Mouse (Mus musculus) erythroid progenitor cell, adult 5-6 weeks (primary cell): Measurements from ENCODE around the gene Vps13d. TPM values are rescaled to one million over a fixed set of nuclear protein-coding genes. Genes with fewer than 3 reads are reported as not detected.
A peak's percentile ranks its signal among the peaks of the same experiment; 100 is the strongest.

Experiments
- ATAC-seq: replicated peaks from 2 replicates; pipeline ENCODE4 v1.8.0; 2016; ENCODE audit warnings: moderate number of reproducible peaks, mild to moderate bottlenecking, moderate TSS enrichment, inconsistent platforms; ENCODE audit not compliant: poor library complexity, low FRiP score, severe bottlenecking
- total RNA-seq, 2 experiments: library from RNA; stranded (forward) in 1 of 2; stranded (reverse) in 1 of 2; fragments of 150-400 nt in 1 of 2; fragments of 186-747, 209-891 nt in 1 of 2; gene quantifications; 2 replicates each; pipeline versions ENCODE4 v1.2.3 to v1.2.4; 2015 to 2017; ENCODE audit warnings: low replicate concordance in 2 of 2

Gene Vps13d
- total RNA-seq, 2 experiments from 2014 or later = 54.5 to 66.2 TPM

DNA sequence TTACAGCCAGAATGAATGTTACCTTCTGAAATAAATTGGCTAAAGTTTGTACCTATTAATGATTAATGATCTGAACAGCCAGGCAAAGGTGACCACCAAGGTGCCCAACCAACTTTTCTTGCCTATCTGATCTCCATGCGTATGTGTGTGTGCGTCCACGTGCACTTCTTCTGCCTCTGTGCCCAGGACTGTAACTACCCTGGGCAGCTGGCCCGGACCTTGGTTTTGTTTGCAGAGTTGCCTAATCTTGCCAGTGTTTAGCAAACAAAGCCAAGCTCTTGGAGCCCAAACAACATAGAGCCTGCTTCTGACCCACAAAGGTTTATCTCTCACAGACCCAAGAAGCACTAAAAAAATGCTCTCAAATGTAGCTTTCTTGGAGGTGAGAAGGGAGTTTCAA is 237.6 kb downstream of the Vps13d start:
- ATAC-seq = no peak

DNA sequence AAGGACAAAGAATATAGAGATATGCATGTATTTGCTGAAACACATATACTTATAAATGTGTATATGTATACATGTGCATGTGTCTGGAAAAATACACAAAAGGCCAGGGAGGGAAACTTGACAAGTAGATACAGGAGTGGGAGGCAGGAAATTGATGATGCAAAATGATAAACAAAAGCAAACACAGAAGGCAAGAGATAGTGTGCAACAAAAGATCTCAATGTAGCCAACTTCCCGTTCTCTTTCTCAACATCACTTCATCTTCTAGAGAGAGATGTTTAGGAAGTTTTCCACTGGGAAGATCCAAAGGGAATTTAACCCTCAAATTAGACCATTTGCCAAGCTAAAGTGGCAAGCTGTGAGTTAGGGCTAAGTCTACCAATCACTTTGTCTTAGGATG is 238.5 kb downstream of the Vps13d start:
- ATAC-seq = no peak

- ATAC-seq = no peak
Observed at GRCm38 (mm10) chr4:144955863-144956262, 238.9 kb downstream of the Vps13d start.

- ATAC-seq = no peak
Observed at GRCm38 (mm10) chr4:144953421-144953820, 241.4 kb downstream of the Vps13d start.

- no peak for ATAC-seq
Observed at GRCm38 (mm10) chr4:144951859-144952258, 242.9 kb downstream of the Vps13d start.

- ATAC-seq = no peak
Observed at GRCm38 (mm10) chr4:144950883-144951282, 243.9 kb downstream of the Vps13d start.

DNA sequence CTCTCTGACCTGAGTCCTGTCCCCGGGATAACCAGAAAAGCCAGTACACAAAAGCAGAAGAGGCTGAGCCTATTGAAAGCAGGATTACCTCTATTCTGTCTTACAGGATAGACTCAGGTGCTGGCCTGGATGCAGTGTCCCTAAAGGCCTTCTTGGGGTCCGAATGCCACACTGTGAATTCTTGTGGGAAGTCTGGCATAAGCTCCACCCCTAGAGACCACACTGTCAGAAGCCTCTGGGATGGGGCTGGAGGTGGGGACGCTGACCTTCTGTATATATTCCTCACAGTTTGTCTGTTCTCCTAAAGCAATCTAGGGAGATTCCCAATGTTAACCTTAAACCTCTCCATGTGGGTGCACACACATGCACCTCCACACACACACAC is 244.5 kb downstream of the Vps13d start:
- ATAC-seq = no peak; the same call in 1 of the 2 replicates

GRCm38 (mm10) chr4:144949441-144950326 is 245.1 kb downstream of the Vps13d start:
- ATAC-seq = peak; percentile 92

DNA sequence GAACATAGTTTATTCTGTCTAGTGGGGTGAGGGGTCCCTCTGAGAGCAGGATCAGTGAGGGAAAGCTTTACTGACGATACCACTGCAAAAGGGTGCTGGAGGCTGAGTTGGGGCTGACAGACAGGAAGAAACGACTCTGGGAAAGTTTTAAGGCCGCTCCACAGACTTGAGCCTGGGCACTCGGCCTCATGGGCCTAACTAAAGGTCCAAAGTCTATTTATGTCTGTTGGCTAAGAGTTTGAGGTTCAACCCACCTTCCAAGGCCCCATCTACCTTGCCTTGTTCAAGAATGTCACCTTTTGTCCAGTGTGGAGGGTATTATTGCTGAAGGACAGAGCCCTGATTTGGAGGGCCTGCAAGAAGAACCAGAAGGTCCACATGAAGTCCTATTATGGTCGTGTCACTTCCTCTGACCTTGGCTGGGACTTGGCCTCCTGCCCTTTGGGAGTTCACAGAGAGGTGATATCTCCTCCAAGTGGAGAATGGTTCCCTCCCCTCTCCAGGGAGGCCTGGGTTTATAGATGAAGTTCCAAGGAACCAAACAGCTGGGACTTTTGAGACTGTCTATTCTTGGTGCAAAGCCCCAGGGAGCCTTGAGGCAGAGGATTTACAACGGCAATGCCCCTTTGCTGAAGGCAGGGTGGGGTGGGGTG is 246.9 kb downstream of the Vps13d start:
- peak; percentile 28 for ATAC-seq

- ATAC-seq = no peak
Observed at GRCm38 (mm10) chr4:144943273-144943672, 251.5 kb downstream of the Vps13d start.

- no peak for ATAC-seq
Observed at GRCm38 (mm10) chr4:144942433-144942832, 252.4 kb downstream of the Vps13d start.

DNA sequence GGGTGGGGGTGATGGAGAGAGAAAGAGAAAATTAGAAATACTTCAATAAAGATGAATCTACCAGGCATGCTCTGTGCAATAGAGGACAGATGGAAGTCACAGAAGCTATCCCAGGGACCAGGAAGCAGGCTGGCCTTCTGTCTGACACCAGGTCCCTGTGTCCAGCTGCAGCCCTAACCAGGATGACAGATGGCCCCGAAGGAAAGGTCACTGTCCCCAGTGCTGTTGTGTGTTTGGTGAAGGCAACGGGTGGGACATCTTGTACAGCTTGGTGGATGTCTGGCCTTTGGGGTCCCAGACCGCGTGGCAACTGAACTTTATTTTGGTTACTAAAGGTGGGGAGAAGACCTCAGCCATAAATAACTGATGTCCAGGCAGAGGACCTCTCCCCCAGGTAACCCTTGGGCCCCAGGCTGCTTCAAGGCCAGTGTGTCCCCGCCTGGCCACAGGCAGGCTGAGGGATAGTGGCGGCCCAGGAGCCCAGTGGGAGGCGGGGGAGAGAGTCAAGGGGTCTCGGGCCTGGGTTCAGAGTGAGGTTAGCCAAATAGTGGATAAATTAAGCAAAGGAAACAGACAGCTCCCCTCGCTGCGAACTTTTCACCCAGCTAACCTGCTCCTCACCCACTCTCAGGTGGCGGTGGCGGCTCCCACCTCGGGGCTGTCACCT is 253.9 kb downstream of the Vps13d start:
- ATAC-seq = no peak

GRCm38 (mm10) chr4:144939847-144940411 is 254.9 kb downstream of the Vps13d start:
- no peak for ATAC-seq

DNA sequence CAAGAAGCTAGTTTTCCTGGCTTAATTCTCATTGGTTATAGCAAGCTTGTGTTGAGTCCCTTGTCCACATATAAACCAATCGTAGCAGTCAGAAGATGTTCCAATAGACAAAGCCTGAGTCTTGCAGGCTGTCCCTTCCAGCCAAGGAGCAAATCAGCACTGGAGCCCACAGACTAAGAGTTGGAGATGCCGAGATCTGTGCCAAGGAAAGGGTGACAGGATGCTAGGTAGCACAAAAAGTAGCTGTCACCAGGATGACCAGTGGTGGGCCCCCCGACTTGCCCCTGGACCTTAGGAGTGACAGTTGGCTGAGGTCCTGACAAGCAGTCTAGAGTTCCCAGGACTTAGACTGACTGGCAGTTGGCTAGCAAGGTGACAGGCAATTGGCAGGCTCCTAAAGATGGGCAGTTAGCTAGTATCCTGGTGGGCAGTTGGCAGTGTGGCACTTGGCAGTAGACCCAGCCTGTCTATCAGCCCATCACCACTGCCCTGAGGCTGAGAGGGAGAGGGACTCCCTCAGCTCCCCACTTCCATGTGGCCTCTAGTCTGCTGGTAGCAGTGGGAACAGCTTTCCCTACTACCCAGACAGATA is 258.1 kb downstream of the Vps13d start:
- ATAC-seq = no peak

- 0 out of 2 replicates have a peak, but pooled peaks have one; percentile 13 for ATAC-seq
Observed at GRCm38 (mm10) chr4:144934501-144934900, 260.3 kb downstream of the Vps13d start.

- ATAC-seq = no peak
Observed at GRCm38 (mm10) chr4:144931167-144931566, 263.6 kb downstream of the Vps13d start.

GRCm38 (mm10) chr4:144930366-144930765 is 264.4 kb downstream of the Vps13d start:
- ATAC-seq = no peak

GRCm38 (mm10) chr4:144929811-144930221 is 265.0 kb downstream of the Vps13d start:
- no peak for ATAC-seq

- ATAC-seq = no peak
Observed at GRCm38 (mm10) chr4:144928693-144929436, 265.9 kb downstream of the Vps13d start.
